Mouse (Mus musculus) liver, embryonic 14.5 days (tissue): Measurements from ENCODE around the gene Pih1d1. TPM values are rescaled to one million over a fixed set of nuclear protein-coding genes. Genes with fewer than 3 reads are reported as not detected.
A peak's percentile ranks its signal among the peaks of the same experiment; 100 is the strongest.

Experiments
- ATAC-seq: fragments of 200-750 bp; cut with Nextera tagmentation; 2 replicates; pipeline ENCODE4 v1.8.0; 2017; ENCODE audit warnings: moderate number of reproducible peaks, mild to moderate bottlenecking, moderate library complexity; ENCODE audit not compliant: insufficient read depth
- DNase-seq, 3 experiments: peaks; one replicate each; pipeline ENCODE4 v3.0.0-alpha.2; 2012 to 2013; ENCODE audit warnings: low read depth in 3 of 3, low spot score in 3 of 3
- H3K27ac ChIP-seq: fragments of 300-500 bp; sonication (generic); 2 replicates; pipeline ENCODE4 v1.5.1; 2014; ENCODE audit warnings: moderate library complexity, mild to moderate bottlenecking, control low read depth, inconsistent platforms
- H3K27me3 ChIP-seq: fragments of 300-500 bp; sonication (generic); 2 replicates; pipeline ENCODE4 v1.6.1; 2014; ENCODE audit warnings: mild to moderate bottlenecking, low read length, moderate library complexity; ENCODE audit not compliant: control insufficient read depth, insufficient read depth
- H3K36me3 ChIP-seq: fragments of 300-500 bp; sonication (generic); replicated peaks from 2 replicates; pipeline ENCODE4 v1.6.1; 2014; ENCODE audit warnings: low read depth; ENCODE audit not compliant: control insufficient read depth, insufficient read depth
- H3K4me1 ChIP-seq, 2 experiments: fragments of 200-500 bp in 1 of 2; fragments of 300-500 bp in 1 of 2; sonication (generic) in 1 of 2; replicated peaks; 2 replicates each; pipeline ENCODE4 v1.6.1; 2012 to 2014; ENCODE audit warnings: antibody characterized with exemption in 1 of 2, inconsistent platforms in 1 of 2, low read length in 1 of 2; ENCODE audit not compliant: control insufficient read depth in 2 of 2, insufficient read depth in 2 of 2
- H3K4me2 ChIP-seq: fragments of 300-500 bp; sonication (generic); 2 replicates; pipeline ENCODE4 v1.6.1; 2014; ENCODE audit warnings: low read depth, mild to moderate bottlenecking, control low read depth, moderate library complexity
- H3K4me3 ChIP-seq, 2 experiments: fragments of 200-500 bp in 1 of 2; fragments of 300-500 bp in 1 of 2; sonication (generic) in 1 of 2; 2 replicates each; pipeline ENCODE4 v1.5.1; 2012 to 2014; ENCODE audit warnings: low read depth in 2 of 2, low read length in 2 of 2, mild to moderate bottlenecking in 2 of 2, control low read depth in 1 of 2, inconsistent platforms in 1 of 2, moderate library complexity in 1 of 2; ENCODE audit not compliant: insufficient read depth in 1 of 2
- H3K9ac ChIP-seq: fragments of 300-500 bp; sonication (generic); replicated peaks from 2 replicates; pipeline ENCODE4 v1.6.1; 2014; ENCODE audit warnings: mild to moderate bottlenecking, control low read depth, moderate library complexity
- H3K9me3 ChIP-seq: fragments of 300-500 bp; sonication (generic); 2 replicates; pipeline ENCODE4 v1.6.1; 2016; ENCODE audit warnings: low read length, mixed read lengths; ENCODE audit not compliant: control insufficient read depth
- CTCF ChIP-seq: IDR thresholded peaks from 2 replicates; pipeline ENCODE4 v1.5.1; 2016; ENCODE audit warnings: antibody characterized with exemption, low read depth, control low read depth
- EP300 ChIP-seq: IDR thresholded peaks from 2 replicates; pipeline ENCODE4 v1.6.1; 2016; ENCODE audit warnings: antibody characterized with exemption, low read depth
- WGBS: fragments of 180-500 bp; shearing (Covaris S2); extraction: QIAGEN DNeasy Blood & Tissue Kit; methylation state at CpG from one replicate; pipeline ENCODE4 v1.1.7; 2014; ENCODE audit not compliant: insufficient replicate concordance; 5-methylcytosine and 5-hydroxymethylcytosine counted together
- polyA plus RNA-seq, 2 experiments: library from polyadenylated mRNA; depleted of rRNA in 1 of 2; stranded (reverse) in 1 of 2; unstranded in 1 of 2; fragments of >200 nt; fragmentation: Nextera tagmentation in 1 of 2; extraction: Ambion mirVana in 1 of 2; gene quantifications; 2 replicates each; pipeline versions ENCODE4 v1.2.1 to v1.2.3; 2012 to 2014

The Pih1d1 gene
- polyA plus RNA-seq, 2 experiments, result 38.3 to 45.8 TPM

DNA sequence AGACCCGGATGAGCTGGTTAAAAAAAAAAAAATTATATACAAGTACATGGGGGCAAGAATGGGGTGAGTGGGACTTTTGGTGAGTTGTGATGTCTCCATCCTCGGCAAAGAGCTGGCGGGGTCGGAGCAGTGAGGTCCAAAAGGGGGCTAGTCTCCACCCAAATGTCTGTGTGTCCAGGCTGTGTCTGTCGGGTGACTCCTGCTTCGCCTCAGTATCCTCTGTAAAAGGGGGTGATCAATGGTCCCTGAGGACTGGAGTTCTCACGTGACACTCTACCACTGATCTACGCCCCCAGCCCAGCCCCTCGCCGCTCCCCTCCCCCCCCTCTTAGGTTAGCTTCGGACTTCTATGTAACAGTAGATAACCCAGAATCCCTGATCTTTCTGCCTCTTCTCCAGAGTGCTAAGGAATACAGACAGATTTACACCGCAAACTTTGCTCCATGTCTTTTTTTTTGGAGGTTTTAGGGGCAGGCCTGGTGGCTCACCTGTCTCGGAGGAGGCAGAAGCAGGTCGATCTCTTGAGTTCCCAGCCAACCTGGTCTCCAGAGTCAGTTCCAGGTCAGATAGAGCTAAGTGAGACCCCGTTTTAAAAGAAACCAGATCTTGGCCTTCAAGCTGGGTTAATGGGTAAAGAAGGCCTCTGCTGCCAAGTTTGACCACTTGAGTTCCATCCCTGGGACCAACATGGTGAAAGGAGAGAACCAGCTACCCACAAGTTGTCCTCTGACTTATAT is 24.2 kb upstream of the Pih1d1 start:
- TF ChIP-seq EP300, result no peak
- TF ChIP-seq CTCF, result no peak
- Histone ChIP-seq H3K4me1 (peaks cover 15 to 25% of the 10 kb centered on the region in 2 experiments), H3K4me3 (peak overlapping the region; percentile 28 to 87; a peak in 2 of 4 replicates), H3K27me3 (no peaks in the 10 kb centered on the region), H3K27ac (peak overlapping the region; percentile 89), H3K9ac (peak overlapping the region; percentile 85), H3K36me3 (peaks cover 25% of the 10 kb centered on the region), H3K9me3 (no peaks in the 10 kb centered on the region), H3K4me2 (peak overlapping the region; percentile 93)
- ATAC-seq (no peak), DNase-seq (no peak)
- WGBS, result 40% methylated on average over 15 of the region's 15 CpGs

DNA sequence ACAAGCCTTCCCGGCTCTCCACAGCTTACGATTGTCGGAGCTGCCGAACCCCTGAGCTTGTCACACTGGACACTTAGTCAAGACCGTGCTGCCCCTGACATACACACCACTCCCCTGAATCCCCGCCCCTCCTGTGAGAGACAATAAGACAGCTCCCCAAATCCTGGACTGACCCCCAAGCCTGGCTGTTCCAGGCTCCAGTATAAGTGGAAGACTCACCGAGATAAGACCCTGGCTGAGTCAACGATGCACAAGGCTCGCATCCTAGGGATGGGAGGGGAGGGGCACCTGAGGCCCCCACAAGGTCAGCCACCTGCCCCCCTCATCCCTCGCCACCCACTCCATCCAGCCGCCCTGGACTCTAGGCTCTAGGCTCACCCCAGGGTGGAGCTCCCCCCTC is 22.3 kb upstream of the Pih1d1 start:
- ATAC-seq (no peak), DNase-seq (no peak)
- Histone ChIP-seq H3K4me3 (no peak overlapping the region), H3K4me1 (peaks cover 15 to 27% of the 10 kb centered on the region in 2 experiments), H3K4me2 (no peak overlapping the region), H3K27ac (no peak overlapping the region), H3K9ac (no peak overlapping the region), H3K36me3 (peaks cover 7% of the 10 kb centered on the region), H3K9me3 (no peaks in the 10 kb centered on the region), H3K27me3 (no peaks in the 10 kb centered on the region)
- TF ChIP-seq EP300 (no peak), CTCF (no peak)
- 79% methylated on average over 11 of the region's 11 CpGs for WGBS

DNA sequence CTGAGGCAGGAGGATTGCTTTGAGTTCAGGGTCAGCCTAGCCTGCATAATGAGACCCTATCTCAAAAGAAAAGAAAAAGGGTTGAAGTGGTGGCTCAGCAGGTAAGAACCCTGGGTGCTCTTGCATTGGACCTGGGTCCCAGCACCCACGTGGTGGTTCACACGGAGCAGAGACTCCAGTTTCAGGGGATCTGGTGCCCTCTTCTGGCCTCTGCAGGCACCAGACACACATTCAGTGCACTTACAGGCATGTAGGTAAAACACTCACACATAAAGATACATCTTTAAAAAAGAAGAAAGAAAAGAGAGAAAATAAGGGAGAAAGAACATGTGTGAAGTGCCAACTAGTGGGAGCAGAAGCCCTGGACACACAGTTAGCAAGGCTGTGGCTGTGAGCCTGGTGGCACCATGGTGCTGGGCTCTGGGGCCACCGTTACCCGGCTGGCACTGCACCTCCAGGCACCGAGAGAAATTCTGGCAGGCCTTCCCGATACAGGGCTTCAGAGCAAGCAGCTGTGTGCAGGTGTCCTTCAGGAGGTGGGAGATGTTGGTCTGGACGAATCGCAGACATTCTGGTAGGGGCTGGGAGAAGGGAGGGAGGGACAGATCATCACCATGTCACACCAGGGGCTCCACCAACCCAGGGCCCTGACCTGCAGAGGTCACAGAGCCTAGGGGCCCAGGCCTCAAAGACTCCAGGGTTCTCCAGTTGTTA is 20.5 kb upstream of the Pih1d1 start:
- Histone ChIP-seq H3K36me3 (no peaks in the 10 kb centered on the region), H3K27me3 (no peaks in the 10 kb centered on the region), H3K4me3 (no peak overlapping the region), H3K9ac (no peak overlapping the region), H3K27ac (no peak overlapping the region), H3K4me2 (no peak overlapping the region), H3K4me1 (peaks cover 27 to 42% of the 10 kb centered on the region in 2 experiments), H3K9me3 (no peaks in the 10 kb centered on the region)
- 81% methylated on average over 8 of the region's 8 CpGs for WGBS
- DNase-seq, result no peak
- TF ChIP-seq EP300, result no peak
- peak; percentile 58 for TF ChIP-seq CTCF
- ATAC-seq, result no peak

DNA sequence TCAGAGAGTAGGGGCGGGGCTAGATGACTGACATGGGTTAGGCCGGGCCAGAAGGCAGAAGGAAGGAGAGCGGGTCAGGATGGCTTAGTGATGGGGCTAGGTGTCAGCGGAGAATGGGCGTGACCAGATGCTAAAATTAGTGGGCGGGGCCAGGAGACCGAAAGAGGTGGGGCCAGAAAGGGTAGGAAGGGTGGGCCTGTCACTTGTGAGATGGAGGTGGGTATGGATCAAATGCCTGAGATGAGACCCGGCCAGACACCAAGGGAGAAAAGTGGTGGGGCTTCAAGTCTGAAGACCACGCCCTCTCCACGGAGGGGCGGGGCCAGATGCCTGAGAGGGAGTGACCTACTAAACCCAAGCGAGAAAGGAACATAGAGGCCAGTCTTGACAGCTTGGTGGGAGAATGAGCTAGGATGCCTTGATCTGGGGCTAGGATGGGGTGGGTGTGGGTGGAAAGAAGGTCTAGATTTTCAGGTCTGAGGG is 19.5 kb upstream of the Pih1d1 start:
- TF ChIP-seq EP300, result no peak
- no peak for TF ChIP-seq CTCF
- peak overlapping the region; percentile 67 for H3K4me2 ChIP-seq
- H3K9me3 ChIP-seq, result no peaks in the 10 kb centered on the region
- H3K36me3 ChIP-seq, result no peaks in the 10 kb centered on the region
- 2% methylated on average over 12 of the region's 12 CpGs for WGBS
- no peaks in the 10 kb centered on the region for H3K27me3 ChIP-seq
- DNase-seq (peak; percentile 63 to 76 (median 66)), ATAC-seq (peak; percentile 36)
- peak overlapping the region; percentile 16 to 74 for H3K4me3 ChIP-seq
- peaks cover 27 to 44% of the 10 kb centered on the region in 2 experiments for H3K4me1 ChIP-seq
- peak overlapping the region; percentile 70 for H3K9ac ChIP-seq
- H3K27ac ChIP-seq, result peak overlapping the region; percentile 51; the same call in 1 of the 2 replicates

DNA sequence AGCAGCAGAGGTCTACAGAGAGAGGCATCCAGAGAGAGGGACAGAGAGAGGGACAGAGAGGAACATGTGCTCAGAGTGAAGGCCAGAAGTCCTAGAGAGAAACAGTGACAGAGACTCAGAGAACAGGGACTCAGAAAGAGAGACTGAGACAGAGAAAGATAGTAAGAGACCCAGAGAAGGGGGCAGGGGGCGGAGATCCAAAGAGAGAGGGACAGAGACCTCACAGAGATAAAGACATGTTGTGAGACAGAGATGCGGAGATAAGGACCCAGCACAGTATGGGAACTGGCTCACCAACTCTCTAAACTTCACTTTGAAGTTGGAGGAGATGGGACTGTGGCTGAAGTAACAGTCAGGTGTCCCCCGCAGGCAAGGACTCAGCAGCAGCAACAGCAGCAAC is 18.7 kb upstream of the Pih1d1 start:
- peak; percentile 6; the same call in 1 of the 2 replicates for ATAC-seq
- peak overlapping the region; percentile 67 for H3K4me2 ChIP-seq
- H3K9ac ChIP-seq, result peak overlapping the region; percentile 70
- H3K9me3 ChIP-seq, result no peaks in the 10 kb centered on the region
- H3K4me3 ChIP-seq, result peak overlapping the region; percentile 74 to 79
- no peak for DNase-seq
- WGBS, result 14% methylated on average over 3 of the region's 3 CpGs
- TF ChIP-seq CTCF, result no peak
- no peak; the same call in 1 of the 2 replicates for TF ChIP-seq EP300
- peak overlapping the region; percentile 51 for H3K27ac ChIP-seq
- peaks cover 20 to 42% of the 10 kb centered on the region in 2 experiments for H3K4me1 ChIP-seq
- no peaks in the 10 kb centered on the region for H3K27me3 ChIP-seq
- no peaks in the 10 kb centered on the region for H3K36me3 ChIP-seq
